Comparison of ENCODE assay signal across 21 mouse cellular contexts in the genomic region with DNA sequence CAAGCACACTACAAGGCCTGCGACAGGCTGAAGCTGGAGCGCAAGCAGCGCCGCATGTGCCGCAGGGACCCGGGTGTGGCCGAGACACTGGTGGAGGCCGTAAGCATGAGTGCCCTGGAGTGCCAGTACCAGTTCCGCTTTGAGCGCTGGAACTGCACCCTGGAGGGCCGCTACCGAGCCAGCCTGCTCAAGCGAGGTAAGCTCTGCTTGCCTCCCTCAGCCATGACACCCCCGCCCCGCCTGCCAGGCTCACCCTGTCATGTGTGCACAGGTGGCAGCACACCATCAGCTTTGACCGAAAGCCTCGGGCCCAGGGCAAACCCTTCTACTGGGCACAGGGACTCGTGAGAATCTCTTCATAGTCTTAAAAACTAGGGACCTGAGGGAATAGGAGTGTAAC. TPM values are rescaled to one million over a fixed set of nuclear protein-coding genes. Genes with fewer than 3 reads are reported as not detected.
DNase-seq lines count a peak whose midpoint lies in the region; ATAC-seq and TF ChIP-seq lines count a peak whose summit lies in the region.
"Had no signal": no experiment of that assay in that cellular context is flagged by ENCODE, and none has a peak within 500 bp of the region (broad histone marks: within the 10 kb centered on the region; RNA-seq: fewer than 3 reads in every experiment).

No protein-coding gene starts in this region.

- H3K4me3 ChIP-seq in heart, embryonic 16.5 days (ENCODE audit: low read length) = no peak overlapping the region
- H3K4me3 ChIP-seq in lung, postnatal 0 days (ENCODE audit: low read depth, low read length) = no peak overlapping the region
- peak overlapping the region; percentile 32 for H3K4me3 ChIP-seq in ES-Bruce4 (ENCODE audit: low read depth, low read length)
- no peak overlapping the region for H3K4me3 ChIP-seq in limb, embryonic 10.5 days
- H3K4me3 ChIP-seq: embryonic facial prominence, embryonic 13.5 days; hindbrain, embryonic 15.5 days had no signal

- no peak overlapping the region for H3K27ac ChIP-seq in heart, embryonic 16.5 days (ENCODE audit: low read length)
- H3K27ac ChIP-seq in lung, postnatal 0 days (ENCODE audit: low read length) = no peak overlapping the region
- H3K27ac ChIP-seq in ES-Bruce4 (ENCODE audit: insufficient read depth, low read length) = no peak overlapping the region
- peak overlapping the region; percentile 50; the same call in 1 of the 2 replicates for H3K27ac ChIP-seq in limb, embryonic 10.5 days
- H3K27ac ChIP-seq: embryonic facial prominence, embryonic 13.5 days; hindbrain, embryonic 15.5 days had no signal

- peak; percentile 30; the same call in 1 of the 2 replicates for ATAC-seq in heart, embryonic 16.5 days (replicated peaks; ENCODE audit: extremely low read depth, insufficient read depth, low FRiP score)
- peak; percentile 30; the same call in 1 of the 2 replicates for ATAC-seq in lung, postnatal 0 days
- ATAC-seq: forebrain, embryonic 14.5 days; intestine, embryonic 16.5 days had no signal

- H3K4me1 ChIP-seq in heart, embryonic 16.5 days (ENCODE audit: control insufficient read depth, insufficient read depth, low read length) = peaks cover 3% of the 10 kb centered on the region; the same call in 1 of the 2 replicates
- H3K4me1 ChIP-seq in lung, postnatal 0 days (ENCODE audit: insufficient read depth, low read depth, low read length) = no peaks in the 10 kb centered on the region
- no peaks in the 10 kb centered on the region for H3K4me1 ChIP-seq in ES-Bruce4 (ENCODE audit: control insufficient read depth, insufficient read depth, low read length)
- H3K4me1 ChIP-seq in limb, embryonic 10.5 days = peaks cover 22% of the 10 kb centered on the region

- WGBS in heart, embryonic 16.5 days = 78% methylated on average over 18 of the region's 18 CpGs
- 75% methylated on average over 13 of the region's 18 CpGs for WGBS in lung, postnatal 0 days
- 84% methylated on average over 18 of the region's 18 CpGs for WGBS in limb, embryonic 10.5 days

- DNase-seq in heart, postnatal 36 days = no peak
- peak; percentile 47 for DNase-seq in lung, postnatal 0 days (ENCODE audit: low spot score)
- no peak for DNase-seq in lung, postnatal 10 days
- no peak for DNase-seq in limb, embryonic 10.5 days (ENCODE audit: low spot score)
- no peak for DNase-seq in frontal cortex, postnatal 36 days (ENCODE audit: low spot score in 2 of 2)
- DNase-seq: adrenal gland, postnatal 14 days; cerebellum, adult 11-12 months; cerebellum, adult 9-10 months; cerebellum, postnatal 36 days; gastrocnemius, postnatal 36 days; heart, adult 11 months; heart, postnatal 14 days had no signal

- H3K4me2 ChIP-seq in heart, embryonic 16.5 days (ENCODE audit: low read depth, low read length) = no peak overlapping the region
- no peak overlapping the region for H3K4me2 ChIP-seq in lung, postnatal 0 days (replicated peaks; ENCODE audit: low read depth, low read length)
- H3K4me2 ChIP-seq: embryonic facial prominence, embryonic 13.5 days; hindbrain, embryonic 15.5 days had no signal

- no peak overlapping the region for H3K9ac ChIP-seq in heart, embryonic 16.5 days (ENCODE audit: low read length)
- no peak overlapping the region for H3K9ac ChIP-seq in lung, postnatal 0 days (replicated peaks; ENCODE audit: low read depth)
- no peak overlapping the region for H3K9ac ChIP-seq in ES-Bruce4 (ENCODE audit: low read depth, poor library complexity, severe bottlenecking)
- H3K9ac ChIP-seq: hindbrain, embryonic 15.5 days had no signal

- intact Hi-C loops in heart, postnatal 36 days (cut with DNase I) = no loop called here

- no peak for TF ChIP-seq POLR2A in ES-Bruce4 (IDR thresholded peaks at IDR 0.05; ENCODE audit: insufficient read depth, low read length)

- H3K27me3 ChIP-seq in heart, embryonic 16.5 days (ENCODE audit: control insufficient read depth, insufficient read depth, low read length) = no peaks in the 10 kb centered on the region
- H3K27me3 ChIP-seq in lung, postnatal 0 days (replicated peaks; ENCODE audit: insufficient read depth, low read length) = no peaks in the 10 kb centered on the region
- H3K27me3 ChIP-seq in ES-Bruce4 (ENCODE audit: control insufficient read depth, insufficient read depth, low read length, poor library complexity, severe bottlenecking) = no peaks in the 10 kb centered on the region
- peaks cover 38% of the 10 kb centered on the region for H3K27me3 ChIP-seq in limb, embryonic 10.5 days (ENCODE audit: low read depth, poor library complexity, severe bottlenecking)
- H3K27me3 ChIP-seq: hindbrain, embryonic 15.5 days had no signal

- TF ChIP-seq CTCF in lung, postnatal 0 days (IDR thresholded peaks at IDR 0.05) = no peak
- TF ChIP-seq CTCF in ES-Bruce4 (IDR thresholded peaks at IDR 0.05; ENCODE audit: low read depth, low read length) = no peak

- H3K36me3 ChIP-seq in heart, embryonic 16.5 days (ENCODE audit: control insufficient read depth, insufficient read depth) = no peaks in the 10 kb centered on the region
- no peaks in the 10 kb centered on the region for H3K36me3 ChIP-seq in lung, postnatal 0 days (ENCODE audit: insufficient read depth, low read length)
- H3K36me3 ChIP-seq in ES-Bruce4 (ENCODE audit: control insufficient read depth, insufficient read depth, low read length, poor library complexity, severe bottlenecking) = no peaks in the 10 kb centered on the region
- H3K36me3 ChIP-seq in limb, embryonic 10.5 days = no peaks in the 10 kb centered on the region
- H3K36me3 ChIP-seq: hindbrain, embryonic 15.5 days had no signal

- H3K9me3 ChIP-seq in heart, embryonic 16.5 days (replicated peaks; ENCODE audit: control insufficient read depth, low read length) = no peaks in the 10 kb centered on the region
- no peaks in the 10 kb centered on the region for H3K9me3 ChIP-seq in lung, postnatal 0 days (ENCODE audit: low read length)
- H3K9me3 ChIP-seq in ES-Bruce4 (replicated peaks; ENCODE audit: control insufficient read depth, insufficient read depth, low read length, poor library complexity, severe bottlenecking) = no peaks in the 10 kb centered on the region
- H3K9me3 ChIP-seq in limb, embryonic 10.5 days (replicated peaks) = no peaks in the 10 kb centered on the region
- H3K9me3 ChIP-seq: embryonic facial prominence, embryonic 13.5 days; hindbrain, embryonic 15.5 days had no signal

- TF ChIP-seq EP300 in lung, postnatal 0 days (IDR thresholded peaks at IDR 0.05) = no peak
- TF ChIP-seq EP300 in ES-Bruce4 (IDR thresholded peaks at IDR 0.05; ENCODE audit: insufficient read depth, low read depth, low read length) = no peak

RNA-seq across cellular contexts. Expression of gene Wnt9a, which starts 20.9 kb away (rescaled TPM):
- polyA plus RNA-seq in heart, embryonic 16.5 days (2015; fragmentation: Nextera tagmentation; extraction: Ambion mirVana) = 2.7 and 2.9 TPM in 2 replicates
- 1 to 10 TPM; 6.0 to 6.2 TPM for total RNA-seq in heart, postnatal 36 days (2021)
- 9.7 and 10.5 TPM in 2 replicates for polyA plus RNA-seq in lung, postnatal 0 days (2015; fragmentation: Nextera tagmentation; extraction: Ambion mirVana)
- 6.5 and 6.8 TPM in 2 replicates for polyA plus RNA-seq in ES-Bruce4 (2011; ENCODE audit: insufficient read depth, insufficient read length, low read depth, missing spikeins)
- polyA plus RNA-seq in limb, embryonic 10.5 days (2016; fragmentation: Nextera tagmentation; extraction: Ambion mirVana) = 1.2 and 1.8 TPM in 2 replicates

RNA-seq across cellular contexts. Expression of gene Wnt3a, which starts 37.1 kb away (rescaled TPM):
- polyA plus RNA-seq in heart, embryonic 16.5 days (2015; fragmentation: Nextera tagmentation; extraction: Ambion mirVana) = not detected in 2 replicates
- not detected for total RNA-seq in heart, postnatal 36 days (2021)
- polyA plus RNA-seq in lung, postnatal 0 days (2015; fragmentation: Nextera tagmentation; extraction: Ambion mirVana) = 12.6 and 18.9 TPM in 2 replicates
- polyA plus RNA-seq in ES-Bruce4 (2011; ENCODE audit: insufficient read depth, insufficient read length, low read depth, missing spikeins) = 0.36 and 0.64 TPM in 2 replicates
- polyA plus RNA-seq in limb, embryonic 10.5 days (2016; fragmentation: Nextera tagmentation; extraction: Ambion mirVana) = 0.14 and 0.53 TPM in 2 replicates
- total RNA-seq: adrenal gland, postnatal 14 days; gastrocnemius, adult 8-10 months; gastrocnemius, postnatal 36 days; heart, postnatal 14 days had no signal
- polyA plus RNA-seq: heart, embryonic 14.5 days; intestine, embryonic 16.5 days had no signal

RNA-seq across cellular contexts. Expression of gene Prss38, which starts 47.8 kb away (rescaled TPM):
- polyA plus RNA-seq in heart, embryonic 16.5 days (2015; fragmentation: Nextera tagmentation; extraction: Ambion mirVana) = not detected in 2 replicates
- total RNA-seq in heart, postnatal 36 days (2021) = not detected
- polyA plus RNA-seq in lung, postnatal 0 days (2015; fragmentation: Nextera tagmentation; extraction: Ambion mirVana) = not detected in 2 replicates
- 0.48 TPM in 1 of 2 replicates, not detected in the other for polyA plus RNA-seq in ES-Bruce4 (2011; ENCODE audit: insufficient read depth, insufficient read length, low read depth, missing spikeins)
- not detected in 2 replicates for polyA plus RNA-seq in limb, embryonic 10.5 days (2016; fragmentation: Nextera tagmentation; extraction: Ambion mirVana)
- total RNA-seq: adrenal gland, postnatal 14 days; gastrocnemius, adult 8-10 months; gastrocnemius, postnatal 36 days; heart, postnatal 14 days had no signal
- polyA plus RNA-seq: embryonic facial prominence, embryonic 13.5 days; forebrain, embryonic 14.5 days; heart, embryonic 14.5 days; hindbrain, embryonic 11.5 days; hindbrain, embryonic 15.5 days; intestine, embryonic 16.5 days had no signal
